Mouse (Mus musculus) regulatory T cell (primary cell): ENCODE measurements at regions not wholly inside any gene's neighbourhood (a gene's known extent, or its start where the extent isn't known, plus 50 kb on each side); places are given as distances from the start of the nearest gene placed in this dataset.
"Not testable (repeated sequence)": the region's sequence is repeated elsewhere in the genome, so short reads cannot be mapped to it uniquely, and the experiment has no call there.

Experiments
- in situ Hi-C: fragments of 300-600 bp; cut with MboI, MseI; formaldehyde crosslinking; loops from one replicate; pipeline ENCODE4 v1.15.1; 2025; ENCODE audit warnings: high pct_unique_total_duplicates

GRCm38 (mm10) chr1:184669173-184669572, 63.2 kb downstream of the Hlx start:
- in situ Hi-C loops = not testable (repeated sequence)

- in situ Hi-C loops = no loop called here
Observed at GRCm38 (mm10) chr1:184668428-184668827, 64.0 kb downstream of the Hlx start.

DNA sequence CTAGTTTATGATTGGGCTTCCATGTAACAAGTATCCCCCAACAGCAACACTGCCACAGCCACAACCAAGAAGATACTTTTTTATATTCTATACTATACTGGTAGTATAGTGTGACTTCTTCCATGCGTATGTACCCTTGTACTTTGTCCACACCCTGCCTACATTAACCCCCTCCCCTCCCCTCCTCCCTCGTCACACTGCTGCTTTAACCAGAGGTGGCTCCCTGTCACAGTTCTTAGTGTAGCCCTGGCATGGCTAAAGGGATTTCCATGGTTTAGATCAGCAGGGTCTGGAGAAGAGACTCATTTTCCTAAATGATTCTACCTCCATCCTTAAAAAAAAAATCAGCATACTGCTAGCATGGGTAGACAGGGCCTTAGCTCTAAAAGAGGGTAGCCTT, 64.4 kb downstream of the Hlx start:
- in situ Hi-C loops = no loop called here

- in situ Hi-C loops = no loop called here
Observed at GRCm38 (mm10) chr1:184665243-184665642, 67.2 kb downstream of the Hlx start.

GRCm38 (mm10) chr1:184664098-184664375, 68.4 kb downstream of the Hlx start:
- in situ Hi-C loops = no loop called here

- in situ Hi-C loops = no loop called here
Observed at GRCm38 (mm10) chr1:184663300-184664097, 68.9 kb downstream of the Hlx start.

DNA sequence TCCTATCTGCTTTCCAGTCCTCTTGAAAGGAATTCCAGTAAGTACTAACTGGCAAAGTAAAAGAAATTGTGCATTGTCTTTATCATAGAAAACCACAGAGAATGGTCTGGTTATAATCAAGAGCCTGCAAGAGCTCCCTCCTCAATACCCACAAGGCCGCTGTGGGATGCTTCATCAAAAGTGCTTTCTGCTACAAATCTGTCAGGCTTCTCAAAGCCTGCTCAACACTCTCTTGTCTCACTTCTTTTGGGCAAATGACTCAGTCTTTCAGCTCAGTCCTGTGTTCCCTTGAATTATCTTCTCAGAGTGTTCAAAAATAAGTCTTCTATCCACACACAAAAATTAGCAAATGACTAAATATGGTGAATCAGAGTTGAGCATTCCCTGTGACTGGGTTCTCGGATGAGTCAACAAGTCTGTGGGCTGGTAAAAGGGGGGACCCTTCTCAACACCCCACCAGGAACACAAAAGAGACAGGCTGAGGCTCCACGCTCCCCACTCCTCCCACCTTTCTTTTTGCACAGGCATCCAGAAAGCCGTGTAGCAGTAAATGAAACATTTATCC, 81.8 kb downstream of the Hlx start:
- in situ Hi-C loops = loop anchor here (10.0 kb wide), 1 partner anchor 374 kb away; no protein-coding TSS in a partner anchor

DNA sequence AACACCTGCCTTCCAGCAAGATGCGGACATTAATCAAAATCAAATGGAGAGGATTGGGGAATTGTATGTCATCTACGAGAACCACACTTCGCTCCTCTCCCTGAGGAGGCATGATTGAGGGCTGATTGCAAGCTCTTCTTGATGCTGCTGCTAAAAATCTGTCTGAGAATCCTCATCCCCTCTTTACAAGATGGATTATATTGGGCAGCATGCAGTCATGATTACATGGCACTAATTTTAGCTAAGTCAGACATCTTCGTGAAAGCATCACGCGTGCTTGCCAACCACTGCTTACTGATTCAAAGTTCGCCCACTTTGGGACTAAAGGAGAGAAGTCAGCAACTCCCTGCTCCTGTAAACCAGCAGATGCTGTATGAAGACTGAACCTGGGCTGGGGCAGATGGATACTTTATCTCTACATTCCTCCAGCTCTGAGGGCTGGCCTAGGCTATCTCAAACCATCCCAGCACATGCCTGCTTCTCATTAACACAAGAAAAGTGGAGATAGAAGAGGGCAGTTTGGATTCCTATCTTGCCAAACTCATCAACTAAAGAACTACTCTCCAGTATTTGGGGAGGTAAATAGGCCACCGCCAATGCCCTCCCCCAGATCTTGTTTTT, 84.4 kb downstream of the Hlx start:
- in situ Hi-C loops = no loop called here

DNA sequence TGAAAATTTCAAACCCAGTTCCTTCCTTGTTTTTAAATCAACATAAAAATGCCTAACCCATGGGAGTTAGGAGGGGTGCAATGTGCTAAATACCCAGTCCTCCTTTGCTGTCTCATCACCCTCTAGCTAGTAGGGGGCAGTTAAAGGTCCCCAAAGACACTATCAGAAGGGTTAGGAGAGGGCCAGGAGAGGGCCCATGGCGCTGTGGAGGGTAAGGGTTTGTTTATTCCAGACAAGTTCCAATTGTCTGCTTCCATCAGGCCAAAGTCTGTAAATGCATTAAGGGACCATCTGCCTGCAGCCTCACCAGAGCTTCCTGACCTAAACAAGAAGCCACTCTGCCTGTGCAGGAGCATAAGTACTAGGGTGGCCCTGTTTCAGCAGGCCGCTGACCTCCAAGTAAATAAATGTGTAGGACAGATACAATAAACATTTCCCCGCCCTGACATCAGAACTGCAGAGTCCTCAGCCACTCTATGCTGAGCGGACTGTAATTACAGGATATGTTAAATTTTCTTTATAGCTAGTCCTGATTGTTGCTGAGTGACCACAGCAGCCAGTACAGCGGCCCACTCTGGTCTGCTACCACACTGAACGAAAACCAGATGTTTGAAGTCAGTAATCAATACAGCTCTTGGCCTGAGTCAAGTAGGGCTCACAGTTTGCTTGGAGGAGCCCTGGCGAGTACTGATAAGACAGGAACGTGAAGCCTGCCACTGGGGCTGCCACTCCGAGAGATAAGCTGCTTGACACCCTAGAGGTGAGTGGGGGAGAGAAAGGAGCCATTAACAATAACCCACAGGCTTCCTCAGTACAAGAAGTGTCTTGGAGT, 87.4 kb downstream of the Hlx start:
- in situ Hi-C loops = no loop called here

- in situ Hi-C loops = no loop called here
Observed at GRCm38 (mm10) chr1:184630695-184631475, 101.5 kb downstream of the Hlx start.

DNA sequence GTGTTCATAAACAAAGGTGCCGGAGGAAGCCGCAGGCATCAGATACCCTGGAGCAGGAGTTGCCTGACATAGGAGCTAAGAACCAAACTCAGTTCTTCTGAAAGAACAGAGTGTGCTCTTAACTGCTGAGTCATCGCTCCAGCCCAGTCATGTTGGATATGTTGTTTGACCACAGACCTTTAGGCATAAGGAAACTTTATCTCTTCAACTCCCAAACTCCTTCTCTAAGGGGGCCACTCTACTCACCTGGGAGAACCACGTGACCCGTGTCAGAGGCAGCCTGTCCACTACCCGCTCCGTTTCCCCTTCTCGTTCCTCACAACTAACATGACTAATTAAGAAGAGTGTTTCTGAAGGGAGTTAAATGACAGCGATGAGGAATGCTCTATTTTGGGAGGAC, 103.2 kb downstream of the Hlx start:
- in situ Hi-C loops = no loop called here

GRCm38 (mm10) chr1:184628566-184629168, 103.8 kb downstream of the Hlx start:
- in situ Hi-C loops = no loop called here

DNA sequence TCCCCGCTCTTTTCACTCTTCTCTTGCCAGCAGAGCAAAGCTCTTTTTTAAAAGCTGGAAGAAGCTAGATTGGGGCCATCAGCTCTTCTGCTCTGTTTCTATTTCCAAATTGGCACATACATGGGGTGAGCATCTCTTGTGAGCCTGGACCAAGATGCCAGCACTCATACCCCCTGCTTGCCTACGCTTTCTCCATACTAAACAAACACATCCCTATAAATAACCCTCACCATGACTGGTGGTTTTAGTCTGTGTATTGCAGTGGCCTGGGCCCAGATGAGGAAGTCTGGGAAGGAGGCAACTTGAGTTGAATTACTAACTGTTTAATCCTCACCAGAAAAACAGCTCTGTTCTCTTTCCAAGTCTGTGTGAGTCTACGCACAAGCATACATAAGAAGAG, 110.0 kb downstream of the Hlx start:
- in situ Hi-C loops = no loop called here

DNA sequence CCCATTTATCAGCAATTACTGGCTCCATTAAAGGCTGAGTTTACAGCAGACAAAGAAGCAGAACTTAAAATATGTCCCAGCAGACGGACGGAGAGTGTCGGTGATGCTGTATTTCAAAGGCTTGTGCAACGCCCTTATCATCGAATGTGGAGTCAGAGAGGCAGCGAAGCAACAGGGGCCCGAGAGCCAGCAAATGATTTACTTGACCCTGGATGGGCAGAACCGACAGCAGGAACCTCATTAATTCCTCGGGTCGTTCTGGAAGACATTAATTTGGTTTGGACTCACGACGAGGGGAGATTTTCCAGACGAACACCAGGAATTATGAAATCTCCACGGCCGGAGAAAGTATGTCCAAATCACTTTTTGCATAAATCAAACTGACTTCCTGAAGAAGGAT, 110.5 kb downstream of the Hlx start:
- in situ Hi-C loops = no loop called here

- in situ Hi-C loops = no loop called here
Observed at GRCm38 (mm10) chr1:184617853-184618454, 114.5 kb downstream of the Hlx start.

- in situ Hi-C loops = no loop called here
Observed at GRCm38 (mm10) chr1:184615991-184616390, 116.4 kb downstream of the Hlx start.

DNA sequence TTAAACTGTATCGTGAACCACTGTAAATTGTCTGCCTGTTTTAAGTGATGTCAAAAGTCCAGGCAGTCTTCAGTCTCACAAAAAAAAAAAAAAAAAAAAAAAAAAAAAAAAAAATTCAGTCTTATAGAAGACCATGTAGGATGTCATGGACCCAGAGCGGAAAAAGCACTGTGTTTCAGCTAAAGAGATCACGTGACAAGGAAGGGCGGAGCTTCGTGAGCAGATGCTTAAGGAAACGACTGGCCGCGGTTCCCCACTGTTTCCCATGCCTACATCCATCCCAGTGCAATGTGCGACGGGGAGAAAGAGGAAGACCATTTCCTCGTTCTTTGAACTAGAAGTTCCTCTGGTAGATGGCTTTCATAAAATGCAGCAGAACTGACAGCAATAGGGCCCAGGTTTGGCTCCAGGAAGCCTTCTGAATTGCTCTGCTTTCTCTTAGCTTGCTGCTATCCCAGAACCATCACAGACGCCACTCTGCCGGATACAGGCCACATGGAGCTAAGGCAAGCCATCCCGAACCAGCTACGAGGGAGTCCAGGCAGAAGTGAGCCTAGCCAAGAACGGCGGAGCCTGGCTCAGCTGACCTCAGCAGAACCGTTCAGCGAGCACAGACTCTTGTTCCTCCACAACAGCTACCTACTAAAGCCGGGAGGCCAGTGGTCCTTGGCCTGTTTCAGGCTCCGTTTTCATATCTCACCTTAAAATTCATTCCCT, 117.6 kb downstream of the Hlx start:
- in situ Hi-C loops = no loop called here

DNA sequence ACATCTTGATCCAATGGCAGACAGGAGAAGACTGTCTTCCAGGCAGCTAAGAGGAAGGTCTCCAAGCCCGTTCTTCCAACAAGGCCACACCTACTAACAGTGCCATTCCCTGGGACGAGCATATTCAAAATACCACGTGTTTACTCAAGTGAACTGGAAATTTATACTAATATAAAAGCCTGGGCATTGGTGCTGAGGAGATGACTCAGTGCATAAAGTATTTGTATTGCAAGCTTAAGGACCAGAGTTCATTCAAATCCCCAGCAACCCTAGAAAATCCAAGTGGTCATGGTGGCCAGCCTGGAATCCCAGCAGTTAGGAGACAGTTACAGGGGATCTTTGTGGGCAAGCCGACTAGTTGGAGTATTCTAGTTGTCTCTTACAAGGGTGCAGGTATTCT, 119.5 kb downstream of the Hlx start:
- in situ Hi-C loops = no loop called here

DNA sequence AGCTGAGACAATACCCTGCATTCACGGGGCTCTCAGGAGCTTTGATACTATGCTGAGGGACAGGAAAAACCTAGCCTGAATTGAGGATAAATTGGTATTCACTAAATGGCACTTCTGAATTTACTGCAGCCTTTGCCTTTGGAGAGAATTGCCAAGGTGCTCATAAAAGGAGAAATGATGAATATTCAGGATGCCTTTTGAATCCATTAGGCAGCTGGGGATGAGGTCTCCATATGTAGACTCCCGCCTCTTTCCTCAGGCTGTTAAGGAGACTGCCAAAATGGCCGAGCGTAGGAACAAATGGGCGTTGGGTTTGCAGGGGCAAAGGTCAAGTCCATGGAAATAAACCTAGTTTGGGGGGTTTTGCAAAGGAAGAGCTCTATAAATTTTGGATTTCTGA, 123.5 kb downstream of the Hlx start:
- in situ Hi-C loops = no loop called here

DNA sequence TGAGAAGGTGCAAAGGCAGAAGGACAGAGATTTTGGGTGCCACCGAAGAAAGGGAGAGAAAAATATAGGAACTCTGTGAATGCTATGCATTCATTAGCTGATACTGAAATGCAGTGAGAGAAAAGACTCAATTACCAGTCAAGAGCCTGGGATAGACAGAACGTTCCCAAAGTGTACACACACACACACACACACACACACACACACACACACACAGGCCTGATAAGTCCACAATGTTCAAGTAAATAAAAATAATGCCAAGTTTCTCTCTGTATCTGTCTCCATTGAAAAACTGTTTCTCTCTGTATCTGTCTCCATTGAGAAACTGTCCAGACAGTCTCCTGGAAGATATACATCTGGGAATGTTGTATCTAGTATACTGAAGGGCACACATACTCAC, 124.1 kb downstream of the Hlx start:
- in situ Hi-C loops = no loop called here
